Mouse (Mus musculus) neural tube, embryonic 15.5 days (tissue): Measurements from ENCODE around the gene Serpinb2. TPM values are rescaled to one million over a fixed set of nuclear protein-coding genes. Genes with fewer than 3 reads are reported as not detected.

Experiments
- ATAC-seq: fragments of 200-750 bp; cut with Nextera tagmentation; 2 replicates; pipeline ENCODE4 v1.8.0; 2017; ENCODE audit warnings: mild to moderate bottlenecking, moderate TSS enrichment, moderate library complexity; ENCODE audit not compliant: low FRiP score
- H3K27ac ChIP-seq: fragments of 300-500 bp; sonication (generic); replicated peaks from 2 replicates; pipeline ENCODE4 v1.5.1; 2015; ENCODE audit warnings: mild to moderate bottlenecking, inconsistent platforms
- H3K27me3 ChIP-seq: fragments of 300-500 bp; sonication (generic); replicated peaks from 2 replicates; pipeline ENCODE4 v1.6.1; 2015; ENCODE audit warnings: inconsistent platforms
- H3K36me3 ChIP-seq: fragments of 300-500 bp; sonication (generic); 2 replicates; pipeline ENCODE4 v1.6.1; 2015; ENCODE audit warnings: inconsistent platforms
- H3K4me1 ChIP-seq: fragments of 300-500 bp; sonication (generic); 2 replicates; pipeline ENCODE4 v1.6.1; 2015; ENCODE audit warnings: inconsistent platforms
- H3K4me2 ChIP-seq: fragments of 300-500 bp; sonication (generic); 2 replicates; pipeline ENCODE4 v1.6.1; 2015; ENCODE audit warnings: inconsistent platforms, mild to moderate bottlenecking, moderate library complexity
- H3K4me3 ChIP-seq: fragments of 300-500 bp; sonication (generic); replicated peaks from 2 replicates; pipeline ENCODE4 v1.5.1; 2015; ENCODE audit warnings: mild to moderate bottlenecking, inconsistent platforms
- H3K9ac ChIP-seq: fragments of 300-500 bp; sonication (generic); replicated peaks from 2 replicates; pipeline ENCODE4 v1.6.1; 2015; ENCODE audit warnings: mild to moderate bottlenecking, inconsistent platforms
- H3K9me3 ChIP-seq: fragments of 300-500 bp; sonication (generic); replicated peaks from 2 replicates; pipeline ENCODE4 v1.6.1; 2016; ENCODE audit warnings: inconsistent platforms
- WGBS: fragments of 180-500 bp; shearing (Covaris S2); methylation state at CpG from one replicate; pipeline ENCODE4 v1.1.7; 2015; ENCODE audit warnings: mixed read lengths; 5-methylcytosine and 5-hydroxymethylcytosine counted together
- polyA plus RNA-seq: library from polyadenylated mRNA; unstranded; fragments of >200 nt; fragmentation: Nextera tagmentation; extraction: Ambion mirVana; gene quantifications from 2 replicates; pipeline ENCODE4 v1.2.1, GENCODE M21; 2015

Gene Serpinb2
- polyA plus RNA-seq = 0.40 TPM in 1 of 2 replicates, not detected in the other

DNA sequence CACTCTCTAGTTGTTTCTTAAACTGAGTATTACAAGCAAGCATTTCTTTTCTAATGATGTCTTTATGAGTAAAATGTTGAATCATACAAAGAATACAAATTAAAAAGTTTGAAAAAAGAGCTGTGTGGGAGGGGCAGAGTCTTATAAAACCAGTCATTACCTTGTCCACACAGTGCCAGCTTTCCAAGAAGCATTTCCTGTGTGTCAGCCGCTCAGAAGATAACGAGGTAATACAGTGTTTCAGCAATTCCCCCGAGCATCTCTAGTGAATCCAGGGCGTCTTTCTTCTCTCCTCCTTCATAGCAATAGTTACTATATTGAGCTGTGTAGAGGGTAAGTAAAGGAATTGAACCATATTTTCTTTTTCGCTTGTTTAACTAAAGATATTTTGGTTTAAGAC, at the start of gene Serpinb2:
Serpinb2 (plus strand) TSS at position 172 of the 400 bp plus-strand sequence.
- no peak for ATAC-seq
- Histone ChIP-seq H3K4me1 (no peaks in the 10 kb centered on the region), H3K9me3 (no peaks in the 10 kb centered on the region), H3K27me3 (no peaks in the 10 kb centered on the region), H3K27ac (no peak within 1 kb of the TSS), H3K4me3 (no peak within 1 kb of the TSS), H3K4me2 (no peak within 1 kb of the TSS), H3K36me3 (no peaks in the 10 kb centered on the region), H3K9ac (no peak within 1 kb of the TSS)
- 55% methylated on average over 5 of the region's 5 CpGs for WGBS

DNA sequence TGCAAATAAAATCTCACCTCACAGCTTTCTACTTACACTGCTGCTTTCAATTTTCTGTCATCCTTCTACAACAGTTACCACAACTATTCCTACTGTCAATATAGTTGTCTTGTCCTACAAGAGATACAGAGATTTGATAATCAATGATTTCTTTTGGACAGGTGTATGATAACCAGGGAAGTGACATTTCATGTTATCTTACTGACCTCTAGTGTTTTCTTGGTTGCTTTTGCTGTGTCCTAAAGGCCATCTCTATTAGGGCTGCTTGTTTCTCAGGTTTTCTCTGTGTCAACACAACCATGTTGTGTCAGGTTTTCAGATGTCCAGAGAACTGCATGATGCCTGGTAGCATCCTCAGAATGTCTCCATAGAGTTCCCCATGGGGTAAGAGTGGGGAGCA, 31.3 kb upstream of the Serpinb2 start:
- Histone ChIP-seq H3K9ac (no peak overlapping the region), H3K4me3 (no peak overlapping the region)
- ATAC-seq = no peak

DNA sequence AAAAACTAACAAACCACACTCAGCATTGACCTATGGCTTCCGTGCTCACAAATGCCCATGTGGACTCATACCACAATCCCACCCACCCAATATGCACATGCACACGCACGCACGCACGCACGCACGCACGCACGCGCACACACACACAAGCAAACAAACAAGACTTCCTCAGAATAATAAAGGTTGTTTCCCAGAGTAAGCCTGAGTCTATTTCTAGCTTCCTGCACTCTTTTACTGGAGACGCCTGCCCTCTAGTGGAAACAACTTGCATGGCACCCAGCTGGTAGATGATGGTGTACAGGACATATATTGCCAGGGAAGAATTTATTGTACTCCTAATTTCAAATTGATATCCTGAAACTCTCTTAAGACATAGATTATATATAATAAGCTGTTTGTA, 29.8 kb upstream of the Serpinb2 start:
- H3K4me3 ChIP-seq = no peak overlapping the region
- H3K4me2 ChIP-seq = peak overlapping the region; percentile 42
- H3K9me3 ChIP-seq = no peaks in the 10 kb centered on the region
- H3K36me3 ChIP-seq = no peaks in the 10 kb centered on the region
- H3K27me3 ChIP-seq = no peaks in the 10 kb centered on the region
- ATAC-seq = peak; percentile 86
- no peak overlapping the region for H3K27ac ChIP-seq
- 22% methylated on average over 11 of the region's 11 CpGs for WGBS
- no peaks in the 10 kb centered on the region for H3K4me1 ChIP-seq
- no peak overlapping the region for H3K9ac ChIP-seq

More for the DNA sequence above, 31.3 kb upstream of the Serpinb2 start:
- no peaks in the 10 kb centered on the region for H3K27me3 ChIP-seq
- no peaks in the 10 kb centered on the region for H3K36me3 ChIP-seq
- H3K4me2 ChIP-seq = no peak overlapping the region
- H3K9me3 ChIP-seq = no peaks in the 10 kb centered on the region
- no peak overlapping the region for H3K27ac ChIP-seq
- no peaks in the 10 kb centered on the region for H3K4me1 ChIP-seq

DNA sequence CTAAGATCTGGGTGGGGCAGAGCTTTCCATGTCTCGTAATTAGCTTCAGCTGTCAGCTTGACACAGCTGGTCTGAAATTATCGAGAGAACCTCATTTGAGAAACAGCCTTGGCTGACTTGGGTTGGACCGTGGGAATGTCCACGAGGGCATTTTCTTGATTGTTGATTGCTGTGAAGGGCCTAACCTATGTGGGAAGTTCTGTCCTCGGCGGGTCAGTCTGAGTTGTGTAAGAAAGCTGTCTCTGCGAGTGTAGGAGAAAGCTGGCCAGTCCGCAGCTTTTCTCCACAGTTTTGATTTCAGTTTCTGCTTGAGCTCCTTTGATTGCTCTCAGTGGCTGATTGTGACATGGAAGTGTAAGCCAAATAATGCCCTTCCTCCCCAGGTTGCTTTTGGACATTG, 21.6 kb upstream of the Serpinb2 start:
- no peak overlapping the region for H3K27ac ChIP-seq
- H3K9me3 ChIP-seq = no peaks in the 10 kb centered on the region
- no peaks in the 10 kb centered on the region for H3K4me1 ChIP-seq
- H3K36me3 ChIP-seq = no peaks in the 10 kb centered on the region
- no peak overlapping the region for H3K4me2 ChIP-seq
- 85% methylated on average over 8 of the region's 8 CpGs for WGBS
- no peaks in the 10 kb centered on the region for H3K27me3 ChIP-seq
- no peak for ATAC-seq
- no peak overlapping the region for H3K4me3 ChIP-seq
- no peak overlapping the region for H3K9ac ChIP-seq

DNA sequence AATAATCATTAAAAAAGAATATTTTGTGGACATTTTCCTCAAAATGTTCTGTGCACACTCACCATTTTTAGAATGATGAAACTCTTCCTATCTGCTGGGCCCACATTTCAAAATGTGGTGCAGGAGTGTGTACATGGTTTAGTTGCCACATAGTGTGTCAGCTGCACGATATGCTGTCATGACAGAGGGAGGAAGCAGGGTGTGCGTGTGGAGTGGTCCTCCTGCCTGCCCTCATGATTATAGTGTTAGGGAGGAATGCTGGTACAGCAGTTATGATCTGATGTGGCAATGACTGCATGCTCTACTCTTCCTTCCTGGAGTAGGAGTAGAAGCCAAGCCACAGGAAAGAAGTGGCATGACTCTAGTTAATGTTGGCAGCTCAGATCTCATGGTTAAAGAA, 14.4 kb upstream of the Serpinb2 start:
- ATAC-seq = no peak

DNA sequence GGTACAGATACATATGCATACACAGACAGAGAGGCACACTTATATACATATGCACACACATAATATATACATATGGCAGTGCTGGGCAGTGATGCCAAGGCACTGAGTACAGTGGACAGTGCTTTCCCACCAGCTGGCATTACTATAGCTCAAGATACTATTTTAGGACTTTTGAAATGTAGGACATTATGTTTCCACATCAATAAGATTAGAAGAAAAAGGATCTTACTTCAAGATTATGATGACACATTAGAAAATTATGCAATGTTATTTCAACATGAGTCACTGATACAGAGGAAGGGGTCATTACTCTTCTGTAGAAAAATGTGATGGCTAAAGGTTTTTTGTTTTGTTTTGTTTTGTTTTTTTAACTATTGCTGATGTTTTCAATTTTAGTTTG, 9.2 kb upstream of the Serpinb2 start:
- no peak overlapping the region for H3K4me3 ChIP-seq
- H3K9ac ChIP-seq = no peak overlapping the region
- no peaks in the 10 kb centered on the region for H3K4me1 ChIP-seq
- H3K27ac ChIP-seq = no peak overlapping the region
- ATAC-seq = no peak
- H3K36me3 ChIP-seq = no peaks in the 10 kb centered on the region
- H3K27me3 ChIP-seq = no peaks in the 10 kb centered on the region
- H3K4me2 ChIP-seq = no peak overlapping the region
- no peaks in the 10 kb centered on the region for H3K9me3 ChIP-seq

More for the DNA sequence above, 14.4 kb upstream of the Serpinb2 start:
- Histone ChIP-seq H3K27me3 (no peaks in the 10 kb centered on the region), H3K9me3 (no peaks in the 10 kb centered on the region), H3K36me3 (no peaks in the 10 kb centered on the region), H3K4me3 (no peak overlapping the region), H3K4me2 (no peak overlapping the region), H3K4me1 (no peaks in the 10 kb centered on the region), H3K9ac (no peak overlapping the region), H3K27ac (no peak overlapping the region)
- WGBS = 87% methylated on average over 2 of the region's 2 CpGs

DNA sequence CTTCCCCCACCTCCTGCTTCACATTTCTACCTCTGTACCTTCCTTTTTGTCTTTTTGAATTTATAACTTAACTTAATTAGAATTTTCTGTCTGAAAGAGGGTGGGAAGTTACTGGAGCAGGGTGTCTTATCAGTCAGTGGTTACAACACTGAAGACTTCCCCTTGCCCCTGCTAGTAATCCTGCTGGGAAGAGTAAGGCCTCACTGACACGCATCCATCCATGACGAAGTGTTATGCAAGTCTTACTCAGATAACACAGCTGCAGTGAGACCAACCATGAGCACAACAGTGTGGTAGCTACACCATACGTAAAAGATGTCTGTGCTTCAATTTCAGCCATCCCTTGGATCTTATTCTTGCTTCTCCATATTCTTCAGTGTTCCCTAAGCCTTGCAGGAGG, 7.9 kb upstream of the Serpinb2 start:
- Histone ChIP-seq H3K27me3 (no peaks in the 10 kb centered on the region), H3K4me2 (no peak overlapping the region), H3K27ac (no peak overlapping the region), H3K4me3 (no peak overlapping the region), H3K4me1 (no peaks in the 10 kb centered on the region), H3K9ac (no peak overlapping the region), H3K36me3 (no peaks in the 10 kb centered on the region), H3K9me3 (no peaks in the 10 kb centered on the region)
- ATAC-seq = no peak
- WGBS = 88% methylated on average over 3 of the region's 3 CpGs

DNA sequence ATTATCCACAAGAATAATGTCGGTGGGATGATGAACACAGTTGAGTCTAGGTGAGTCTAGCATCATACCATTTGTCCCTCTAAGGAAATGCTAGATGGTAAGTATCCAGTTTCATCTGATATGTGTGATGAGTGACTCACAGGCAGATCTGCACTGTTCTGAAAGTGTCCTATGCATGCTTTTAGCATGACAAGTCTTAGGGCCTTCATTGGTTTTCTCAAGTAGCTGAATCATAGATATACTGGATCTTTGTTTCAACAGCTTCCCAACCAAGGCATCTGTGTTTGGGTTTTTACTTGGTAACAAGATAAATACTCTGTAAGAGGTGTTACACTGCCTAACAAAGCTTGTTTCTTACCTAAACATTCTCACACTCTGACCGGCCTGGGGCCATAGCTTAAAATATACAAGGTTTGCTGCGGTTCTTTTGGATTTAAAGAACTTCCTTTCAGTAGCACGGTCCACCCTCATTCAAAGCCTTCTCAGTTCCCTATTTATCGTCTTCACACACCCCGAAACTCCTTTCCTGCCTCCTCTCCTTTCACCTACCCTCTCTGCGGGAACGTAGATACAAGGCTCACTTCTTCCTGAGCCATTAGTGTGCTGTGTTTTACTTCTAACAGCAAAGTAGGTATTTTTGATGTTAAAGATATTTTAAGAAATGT, 5.2 kb upstream of the Serpinb2 start:
- H3K27ac ChIP-seq = no peak overlapping the region
- ATAC-seq = no peak
- H3K36me3 ChIP-seq = no peaks in the 10 kb centered on the region
- no peak overlapping the region for H3K9ac ChIP-seq
- H3K4me3 ChIP-seq = no peak overlapping the region
- no peaks in the 10 kb centered on the region for H3K27me3 ChIP-seq
- WGBS = 91% methylated on average over 8 of the region's 8 CpGs
- no peak overlapping the region for H3K4me2 ChIP-seq
- no peaks in the 10 kb centered on the region for H3K4me1 ChIP-seq
- no peaks in the 10 kb centered on the region for H3K9me3 ChIP-seq

DNA sequence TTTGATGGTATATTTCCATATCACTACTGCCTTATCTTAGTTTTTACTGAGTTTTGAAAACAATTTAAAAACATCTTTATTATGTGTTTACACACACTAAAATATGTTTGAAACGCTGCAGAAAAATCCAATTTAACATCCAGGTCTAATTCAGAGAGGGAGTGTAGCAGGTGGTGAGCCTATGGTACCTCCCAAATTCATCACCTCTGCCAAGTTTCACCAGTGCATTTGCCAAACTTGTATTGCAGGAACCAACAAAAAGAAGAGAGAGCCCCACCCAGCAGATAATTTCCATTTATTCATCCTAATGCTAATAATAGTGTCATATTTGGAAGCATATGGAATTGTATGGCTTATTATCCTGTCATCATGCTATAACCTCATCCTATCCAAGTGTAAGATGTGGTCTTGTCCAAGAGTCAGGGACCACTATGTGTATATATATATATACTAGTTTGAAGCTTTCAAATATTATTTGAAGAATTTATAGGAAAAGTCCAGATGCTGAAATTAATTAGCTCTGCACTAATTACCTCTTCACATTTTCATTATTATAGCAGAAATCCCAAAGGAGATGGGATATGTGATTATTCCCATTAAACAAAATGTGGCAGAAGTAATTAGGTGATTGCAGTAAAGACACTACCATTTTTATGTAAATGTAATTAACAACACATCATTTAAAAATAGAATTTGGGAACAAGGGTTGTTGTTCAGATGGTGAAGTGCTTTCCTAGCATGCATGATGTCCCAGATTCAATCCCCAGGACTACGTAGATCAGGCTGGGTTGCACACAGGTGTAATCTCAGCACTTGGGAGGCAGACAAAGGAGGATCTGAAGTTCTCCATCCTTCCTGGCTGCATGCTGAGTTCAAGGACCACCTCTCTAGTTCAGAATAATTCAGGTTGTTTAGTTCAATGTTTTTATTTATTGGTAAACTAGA, 1.2 kb downstream of the Serpinb2 start:
- Histone ChIP-seq H3K27ac (no peak overlapping the region), H3K4me1 (no peaks in the 10 kb centered on the region), H3K36me3 (no peaks in the 10 kb centered on the region), H3K27me3 (no peaks in the 10 kb centered on the region), H3K4me3 (no peak overlapping the region), H3K9me3 (no peaks in the 10 kb centered on the region), H3K4me2 (no peak overlapping the region), H3K9ac (no peak overlapping the region)
- no peak for ATAC-seq
- WGBS = 41% methylated on average over 2 of the region's 2 CpGs

DNA sequence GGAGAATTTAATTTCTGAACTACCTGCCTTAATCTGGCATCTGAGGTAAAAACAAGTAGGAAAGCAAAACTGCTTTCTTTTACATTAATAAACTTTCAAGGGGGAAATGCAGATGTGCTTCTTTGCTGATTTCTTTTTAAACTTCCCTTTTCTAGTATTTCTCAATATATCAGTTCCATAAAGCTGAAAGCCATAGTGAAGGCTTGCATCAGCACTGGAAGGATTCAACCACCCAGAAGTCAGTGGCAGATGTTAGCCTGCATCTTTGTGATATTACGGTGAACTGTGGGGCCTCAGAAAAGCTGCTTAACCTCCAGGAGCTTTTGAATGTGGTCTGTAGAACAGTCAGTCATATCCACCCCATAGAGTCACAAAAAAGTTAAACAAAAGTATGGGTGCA, 2.3 kb downstream of the Serpinb2 start:
- no peaks in the 10 kb centered on the region for H3K27me3 ChIP-seq
- H3K9ac ChIP-seq = no peak overlapping the region
- H3K36me3 ChIP-seq = no peaks in the 10 kb centered on the region
- H3K4me2 ChIP-seq = no peak overlapping the region
- no peaks in the 10 kb centered on the region for H3K9me3 ChIP-seq
- no peak overlapping the region for H3K27ac ChIP-seq
- H3K4me3 ChIP-seq = no peak overlapping the region
- no peak for ATAC-seq
- no peaks in the 10 kb centered on the region for H3K4me1 ChIP-seq
- WGBS = 93% methylated on average over 1 of the region's 1 CpGs

DNA sequence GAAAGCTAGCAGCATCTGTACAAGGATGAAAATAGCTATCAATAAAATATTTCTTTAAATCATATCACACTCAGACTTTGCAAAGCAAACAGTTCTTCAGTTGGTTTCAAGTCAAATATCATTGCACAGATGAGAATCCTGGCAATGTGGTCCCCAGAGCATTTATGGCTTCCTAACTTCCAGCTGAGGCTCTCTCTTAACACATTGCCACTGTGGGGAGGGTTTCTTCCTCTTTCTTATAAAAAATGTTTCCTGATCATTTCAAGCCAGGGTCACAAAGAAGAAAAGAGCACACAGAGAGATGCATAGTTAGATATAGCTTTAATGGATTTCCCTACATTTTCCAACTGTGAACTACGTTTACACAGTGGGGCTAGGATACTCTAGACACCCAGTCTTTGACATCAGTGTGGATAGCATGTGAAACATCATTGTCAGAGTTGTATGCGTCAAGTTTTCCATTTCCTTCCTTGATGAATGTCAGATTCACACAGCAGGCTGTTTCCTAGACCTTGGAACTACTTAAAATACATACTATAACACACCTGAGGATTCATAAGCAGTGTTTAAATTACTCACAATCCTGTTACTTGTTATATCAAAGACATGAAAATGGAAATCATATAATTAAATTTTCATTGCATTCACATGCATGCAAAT, 4.7 kb downstream of the Serpinb2 start:
- Histone ChIP-seq H3K27me3 (no peaks in the 10 kb centered on the region), H3K4me3 (no peak overlapping the region), H3K9ac (no peak overlapping the region), H3K4me2 (no peak overlapping the region), H3K9me3 (no peaks in the 10 kb centered on the region), H3K4me1 (no peaks in the 10 kb centered on the region), H3K36me3 (no peaks in the 10 kb centered on the region), H3K27ac (no peak overlapping the region)
- ATAC-seq = no peak
- 85% methylated on average over 2 of the region's 2 CpGs for WGBS

DNA sequence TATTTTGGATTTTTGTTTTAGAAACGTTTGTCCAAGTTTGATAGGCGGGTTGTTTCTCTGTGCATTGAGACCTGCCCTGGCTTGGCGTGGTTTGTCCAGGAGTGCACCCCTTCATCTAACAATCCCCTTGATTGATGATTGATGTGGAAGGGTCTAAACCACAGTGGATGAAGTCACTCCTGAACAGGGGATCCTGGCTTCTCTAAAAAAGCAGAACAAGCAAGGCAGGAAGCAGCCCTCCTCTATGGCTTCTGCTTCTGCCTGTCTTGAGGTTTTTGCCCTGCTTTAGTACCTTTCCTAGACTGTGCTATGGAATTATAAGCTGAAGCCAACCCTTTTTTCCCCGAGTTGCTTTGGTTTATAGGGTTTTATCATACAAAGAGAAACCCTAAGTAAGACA, 14.4 kb downstream of the Serpinb2 start:
- no peak overlapping the region for H3K4me2 ChIP-seq
- no peak overlapping the region for H3K4me3 ChIP-seq
- H3K9me3 ChIP-seq = no peaks in the 10 kb centered on the region
- H3K9ac ChIP-seq = no peak overlapping the region
- ATAC-seq = no peak
- H3K4me1 ChIP-seq = no peaks in the 10 kb centered on the region
- whole genome bisulfite sequencing = 87% methylated on average over 4 of the region's 4 CpGs
- no peak overlapping the region for H3K27ac ChIP-seq
- H3K36me3 ChIP-seq = no peaks in the 10 kb centered on the region
- H3K27me3 ChIP-seq = no peaks in the 10 kb centered on the region
